Mouse (Mus musculus): Measurements from ENCODE around the gene Dhrs3.

Gene Dhrs3

GRCm38 (mm10) chr4:144898036-144898649 lies 5.5 kb downstream of the Dhrs3 start:
- DNase-seq: no peak

GRCm38 (mm10) chr4:144898737-144899136 lies 6.1 kb downstream of the Dhrs3 start:
- no peak for DNase-seq

- DNase-seq: no peak
Observed at GRCm38 (mm10) chr4:144901561-144902111, 9.0 kb downstream of the Dhrs3 start.

GRCm38 (mm10) chr4:144903088-144903487 lies 10.5 kb downstream of the Dhrs3 start:
- DNase-seq: no peak

- DNase-seq: no peak
Observed at GRCm38 (mm10) chr4:144903932-144904331, 11.3 kb downstream of the Dhrs3 start.

- DNase-seq: no peak
Observed at GRCm38 (mm10) chr4:144905128-144905527, 12.5 kb downstream of the Dhrs3 start.

- DNase-seq: no peak
Observed at GRCm38 (mm10) chr4:144906001-144906889, 13.6 kb downstream of the Dhrs3 start.

GRCm38 (mm10) chr4:144906978-144907703 lies 14.5 kb downstream of the Dhrs3 start:
- DNase-seq: no peak

GRCm38 (mm10) chr4:144908825-144909224 lies 16.2 kb downstream of the Dhrs3 start:
- no peak for DNase-seq

- no peak for DNase-seq
Observed at GRCm38 (mm10) chr4:144910281-144910680, 17.7 kb downstream of the Dhrs3 start.

GRCm38 (mm10) chr4:144913298-144914152 lies 20.9 kb downstream of the Dhrs3 start:
- DNase-seq: no peak

GRCm38 (mm10) chr4:144916520-144916919 lies 23.9 kb downstream of the Dhrs3 start:
- DNase-seq: no peak

GRCm38 (mm10) chr4:144917101-144917500 lies 24.5 kb downstream of the Dhrs3 start:
- DNase-seq: no peak

GRCm38 (mm10) chr4:144918501-144918900 lies 25.9 kb downstream of the Dhrs3 start:
- no peak for DNase-seq

- DNase-seq: no peak
Observed at GRCm38 (mm10) chr4:144928693-144929436, 36.2 kb downstream of the Dhrs3 start.

GRCm38 (mm10) chr4:144929811-144930221 lies 37.2 kb downstream of the Dhrs3 start:
- peak; percentile 69 to 74 for DNase-seq

GRCm38 (mm10) chr4:144930366-144930765 lies 37.7 kb downstream of the Dhrs3 start:
- peak; percentile 22 to 29 for DNase-seq

- DNase-seq: no peak
Observed at GRCm38 (mm10) chr4:144931167-144931566, 38.5 kb downstream of the Dhrs3 start.

GRCm38 (mm10) chr4:144934501-144934900 lies 41.9 kb downstream of the Dhrs3 start:
- DNase-seq: no peak

GRCm38 (mm10) chr4:144936563-144937154 lies 44.0 kb downstream of the Dhrs3 start:
- no peak for DNase-seq

GRCm38 (mm10) chr4:144939847-144940411 lies 47.3 kb downstream of the Dhrs3 start:
- no peak for DNase-seq
